Mouse (Mus musculus) kidney, postnatal 36 days (tissue): ENCODE measurements at regions not wholly inside any gene's neighbourhood (a gene's known extent, or its start where the extent isn't known, plus 50 kb on each side); places are given as distances from the start of the nearest gene placed in this dataset.
"Not testable (repeated sequence)": the region's sequence is repeated elsewhere in the genome, so short reads cannot be mapped to it uniquely, and the experiment has no call there.

Experiments
- DNase-seq, 2 experiments: peaks; one replicate each; pipeline ENCODE4 v3.0.0; 2021 to 2022; ENCODE audit warnings: mixed read lengths in 2 of 2

GRCm38 (mm10) chr11:28993270-28993847 lies 137.2 kb upstream of the Pnpt1 start:
- DNase-seq = no peak

GRCm38 (mm10) chr11:28998314-28999106 lies 132.0 kb upstream of the Pnpt1 start:
- DNase-seq = peak; percentile 2 to 3

DNA sequence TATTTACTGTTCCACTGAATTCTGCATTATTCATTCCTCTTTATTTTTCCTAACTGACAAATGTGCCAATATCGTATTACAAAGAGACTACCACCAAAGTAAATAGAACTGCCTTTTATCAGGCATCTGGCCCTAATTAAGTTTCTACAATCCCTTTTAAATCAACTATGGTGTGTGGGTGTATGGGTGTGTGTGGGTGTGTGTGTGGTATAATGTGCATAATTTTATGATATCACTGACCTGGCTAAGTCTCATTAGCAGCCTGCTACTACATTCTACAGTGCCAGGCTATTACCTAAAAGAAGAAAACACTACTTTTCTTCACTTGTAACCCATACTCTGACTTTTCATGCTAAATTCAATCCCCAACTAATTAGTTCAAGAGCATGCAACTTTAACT lies 131.3 kb upstream of the Pnpt1 start:
- DNase-seq = no peak

DNA sequence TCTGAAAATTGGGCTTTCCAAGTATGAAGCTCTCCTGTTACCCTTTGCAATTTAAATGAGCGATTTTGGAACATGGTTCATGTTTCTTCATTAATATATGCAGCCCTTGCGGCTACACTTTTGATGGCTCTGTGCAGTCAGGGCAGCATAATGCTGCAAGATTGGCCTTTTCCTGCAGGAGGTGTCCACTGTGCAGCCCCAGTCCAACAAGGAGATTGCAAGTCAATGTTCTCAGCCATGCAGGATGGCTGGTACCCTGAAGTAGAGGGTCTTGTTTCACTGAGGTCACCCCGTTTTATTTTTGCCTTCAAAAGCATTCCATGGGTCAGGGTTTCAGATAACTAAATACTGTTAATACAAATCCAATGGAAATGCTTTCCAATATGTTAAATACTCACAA lies 130.9 kb upstream of the Pnpt1 start:
- no peak for DNase-seq

DNA sequence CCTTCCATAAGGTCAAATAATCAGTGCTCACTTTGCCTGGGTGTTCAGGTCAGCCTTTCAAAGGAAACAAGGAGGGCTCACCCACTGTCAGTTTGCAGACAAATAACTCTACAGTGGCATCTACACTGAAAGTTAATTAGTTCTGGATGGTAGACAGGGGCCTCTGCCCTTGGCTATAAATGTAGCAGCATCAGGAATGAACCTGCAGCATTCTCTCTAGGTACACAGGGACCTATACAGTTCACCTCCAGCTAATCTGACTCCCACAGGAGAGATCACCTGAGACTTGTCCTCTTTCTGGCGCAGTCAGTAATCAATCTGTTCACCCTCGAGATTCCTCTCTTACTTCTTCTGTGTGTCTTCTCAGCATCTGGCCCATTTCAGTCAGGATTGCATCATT lies 130.3 kb upstream of the Pnpt1 start:
- no peak for DNase-seq

DNA sequence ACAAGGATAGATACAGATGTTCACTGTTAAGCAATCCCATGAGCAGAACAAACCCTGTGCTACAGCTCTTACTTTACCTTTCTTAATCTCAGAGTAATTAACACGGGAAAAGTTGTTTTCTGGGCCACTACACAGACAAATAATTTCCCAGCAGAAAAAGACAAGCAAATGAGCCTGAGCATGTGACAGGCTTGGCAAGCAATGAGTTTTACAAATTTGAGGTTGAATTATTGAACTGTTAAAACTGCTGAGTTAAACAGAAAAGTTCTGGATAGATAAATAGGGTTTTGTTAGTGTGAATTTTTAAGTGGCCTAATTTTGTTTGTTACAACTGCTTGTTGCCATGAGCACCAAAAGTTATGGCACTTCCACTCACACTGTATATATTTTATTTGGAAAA lies 113.1 kb upstream of the Pnpt1 start:
- DNase-seq = peak; percentile 45 to 48

DNA sequence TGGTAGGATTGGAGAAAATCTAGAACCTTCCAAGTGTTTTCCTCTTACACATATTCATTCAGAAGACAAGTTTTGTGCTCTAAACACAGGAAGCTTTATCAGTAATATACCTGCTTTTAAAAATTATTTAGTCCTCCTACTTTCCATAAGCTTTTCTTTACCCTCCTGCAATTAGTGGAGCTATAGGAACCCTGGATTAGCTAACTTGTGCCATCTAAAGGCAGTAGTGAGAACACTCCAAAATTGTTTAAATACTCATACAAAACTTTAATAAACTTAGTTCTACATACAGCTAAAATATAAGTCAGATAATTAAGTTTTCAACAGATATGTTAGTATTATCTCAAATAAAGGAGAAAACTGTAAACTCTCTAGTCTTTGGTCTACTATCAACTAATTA lies 89.7 kb upstream of the Pnpt1 start:
- no peak for DNase-seq

DNA sequence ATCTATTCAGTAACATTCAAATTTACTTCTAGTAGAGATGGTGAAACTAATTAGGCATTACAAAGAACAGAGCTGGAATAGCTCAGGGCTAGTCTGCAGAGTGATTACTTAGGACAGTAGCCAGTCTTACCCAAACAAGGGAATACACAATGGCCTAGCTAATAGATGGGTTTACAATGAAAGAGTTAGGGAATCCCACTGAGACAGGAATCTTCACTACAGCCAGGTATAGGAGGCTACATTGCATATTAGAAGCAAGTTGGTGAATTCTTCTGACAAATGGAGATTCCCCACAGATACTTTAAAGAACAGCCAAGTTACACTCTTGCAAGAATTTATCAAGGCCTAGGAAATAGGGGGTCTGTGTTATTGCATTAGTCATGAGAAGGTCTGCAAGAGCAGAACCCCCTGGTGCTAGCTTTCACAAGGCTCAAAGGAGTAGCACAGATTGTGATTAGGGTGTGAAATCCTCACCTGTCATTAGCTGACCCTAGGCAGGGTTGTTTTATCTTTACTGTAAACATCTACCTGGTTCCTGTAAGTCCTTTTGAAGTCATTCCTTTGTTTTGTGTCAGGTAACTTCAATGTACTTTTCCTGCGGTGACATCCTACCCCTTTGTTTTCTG lies 82.4 kb upstream of the Pnpt1 start:
- DNase-seq = not testable (repeated sequence)

DNA sequence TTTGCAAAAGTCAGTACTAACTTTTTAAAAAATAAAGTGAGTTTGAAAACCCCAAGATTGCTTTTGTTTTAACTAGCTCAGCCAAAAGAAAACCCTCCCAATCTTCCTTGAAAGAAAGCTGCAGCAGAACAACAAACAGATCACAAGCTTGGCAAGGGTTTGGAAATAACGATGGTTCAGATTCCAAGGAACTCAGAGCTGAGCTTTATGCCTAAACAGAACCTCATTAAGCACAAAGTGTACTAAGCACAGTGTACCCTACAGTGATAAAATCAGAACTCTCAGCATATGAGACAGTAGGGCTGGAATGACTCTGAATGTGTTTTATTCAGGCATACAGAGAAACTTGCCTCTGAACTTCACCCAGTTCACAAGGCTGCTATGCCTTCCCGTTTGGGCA lies 77.9 kb upstream of the Pnpt1 start:
- DNase-seq = no peak

DNA sequence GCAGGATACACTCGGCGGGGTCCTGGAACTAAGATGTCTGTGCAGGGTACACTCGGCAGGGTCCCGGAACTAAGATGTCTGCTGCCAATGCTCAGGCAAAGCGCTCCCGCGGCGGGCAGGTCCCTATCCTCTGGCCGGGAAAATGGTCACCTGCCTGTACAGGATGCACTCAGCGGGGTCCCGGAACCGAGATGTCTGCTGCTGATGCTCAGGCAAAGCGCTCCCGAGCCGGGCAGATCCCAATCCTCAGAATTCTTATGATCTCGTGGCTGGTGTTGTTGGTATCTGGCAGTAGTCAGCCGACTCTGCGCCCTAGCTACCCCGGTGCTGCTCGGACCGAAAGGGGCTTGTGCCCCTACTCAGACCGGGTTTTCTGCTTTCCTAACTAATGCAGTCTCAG lies 61.0 kb upstream of the Pnpt1 start:
- not testable (repeated sequence) for DNase-seq

GRCm38 (mm10) chr11:29072231-29072630 lies 58.3 kb upstream of the Pnpt1 start:
- DNase-seq = no peak
